Mouse (Mus musculus) liver, postnatal 0 days (tissue): ENCODE measurements at regions not wholly inside any gene's neighbourhood (a gene's known extent, or its start where the extent isn't known, plus 50 kb on each side); places are given as distances from the start of the nearest gene placed in this dataset.

Experiments used
- CTCF ChIP-seq: sonication (generic); IDR thresholded peaks from 2 replicates; pipeline ENCODE4 v1.5.1; 2016; ENCODE audit warnings: antibody characterized with exemption, low read depth
- EP300 ChIP-seq: IDR thresholded peaks from 2 replicates; pipeline ENCODE4 v1.6.1; 2016; ENCODE audit warnings: antibody characterized with exemption, low read depth, mild to moderate bottlenecking

DNA sequence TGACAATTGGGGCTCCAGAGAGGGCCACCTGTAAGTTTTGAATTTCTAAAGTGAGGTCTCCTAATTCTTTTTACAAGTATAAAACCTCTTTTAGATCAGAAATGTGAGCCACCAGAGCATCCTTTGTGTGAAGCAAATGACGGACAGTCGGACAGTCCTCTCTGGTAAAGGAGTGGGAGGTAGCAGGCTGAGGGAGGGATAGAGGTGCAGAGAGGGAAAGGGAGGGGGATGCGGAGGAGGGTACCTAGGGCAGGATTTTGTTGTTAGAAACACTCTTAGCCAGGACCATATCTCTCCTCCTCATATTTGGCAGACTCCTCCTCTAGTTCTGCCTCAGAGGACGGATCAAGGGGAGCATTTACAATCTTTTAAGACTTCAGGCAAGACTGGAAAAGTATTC lies 130.3 kb upstream of the Adcyap1 start:
- TF ChIP-seq CTCF (no peak), EP300 (no peak)
